Mouse (Mus musculus) embryonic facial prominence, embryonic 14.5 days (tissue): ENCODE measurements at regions not wholly inside any gene's neighbourhood (a gene's known extent, or its start where the extent isn't known, plus 50 kb on each side); places are given as distances from the start of the nearest gene placed in this dataset.
A peak's percentile ranks its signal among the peaks of the same experiment; 100 is the strongest.

Source experiments
- ATAC-seq: fragments of 200-750 bp; cut with Nextera tagmentation; 2 replicates; pipeline ENCODE4 v1.8.0; 2017; ENCODE audit warnings: low read depth, moderate number of reproducible peaks, moderate TSS enrichment
- DNase-seq: peaks from one replicate; pipeline ENCODE4 v3.0.0-alpha.2; 2015; ENCODE audit warnings: low spot score
- H3K27ac ChIP-seq: fragments of 300-500 bp; sonication (generic); replicated peaks from 2 replicates; pipeline ENCODE4 v1.5.1; 2014; ENCODE audit warnings: low read depth, mild to moderate bottlenecking, low read length, moderate library complexity
- H3K27me3 ChIP-seq: fragments of 300-500 bp; sonication (generic); replicated peaks from 2 replicates; pipeline ENCODE4 v1.6.1; 2014; ENCODE audit warnings: low read length; ENCODE audit not compliant: control insufficient read depth, insufficient read depth
- H3K36me3 ChIP-seq: fragments of 300-500 bp; sonication (generic); 2 replicates; pipeline ENCODE4 v1.6.1; 2014; ENCODE audit warnings: low read length, mixed read lengths; ENCODE audit not compliant: control insufficient read depth, insufficient read depth
- H3K4me1 ChIP-seq: fragments of 300-500 bp; sonication (generic); 2 replicates; pipeline ENCODE4 v1.6.1; 2014; ENCODE audit warnings: antibody characterized with exemption, low read length; ENCODE audit not compliant: control insufficient read depth, insufficient read depth
- H3K4me2 ChIP-seq: fragments of 300-500 bp; sonication (generic); 2 replicates; pipeline ENCODE4 v1.6.1; 2014; ENCODE audit warnings: low read depth, mild to moderate bottlenecking, low read length, moderate library complexity, mixed read lengths
- H3K4me3 ChIP-seq: fragments of 300-500 bp; sonication (generic); 2 replicates; pipeline ENCODE4 v1.5.1; 2014; ENCODE audit warnings: low read depth, mild to moderate bottlenecking, low read length
- H3K9ac ChIP-seq: fragments of 300-500 bp; sonication (generic); 2 replicates; pipeline ENCODE4 v1.6.1; 2014; ENCODE audit warnings: low read depth, mild to moderate bottlenecking, low read length, moderate library complexity, mixed read lengths
- H3K9me3 ChIP-seq: fragments of 300-500 bp; sonication (generic); 2 replicates; pipeline ENCODE4 v1.6.1; 2016; ENCODE audit warnings: low read length; ENCODE audit not compliant: control insufficient read depth
- WGBS: fragments of 180-500 bp; shearing (Covaris S2); extraction: QIAGEN DNeasy Blood & Tissue Kit; methylation state at CpG from one replicate; pipeline ENCODE4 v1.1.7; 2014; 5-methylcytosine and 5-hydroxymethylcytosine counted together

DNA sequence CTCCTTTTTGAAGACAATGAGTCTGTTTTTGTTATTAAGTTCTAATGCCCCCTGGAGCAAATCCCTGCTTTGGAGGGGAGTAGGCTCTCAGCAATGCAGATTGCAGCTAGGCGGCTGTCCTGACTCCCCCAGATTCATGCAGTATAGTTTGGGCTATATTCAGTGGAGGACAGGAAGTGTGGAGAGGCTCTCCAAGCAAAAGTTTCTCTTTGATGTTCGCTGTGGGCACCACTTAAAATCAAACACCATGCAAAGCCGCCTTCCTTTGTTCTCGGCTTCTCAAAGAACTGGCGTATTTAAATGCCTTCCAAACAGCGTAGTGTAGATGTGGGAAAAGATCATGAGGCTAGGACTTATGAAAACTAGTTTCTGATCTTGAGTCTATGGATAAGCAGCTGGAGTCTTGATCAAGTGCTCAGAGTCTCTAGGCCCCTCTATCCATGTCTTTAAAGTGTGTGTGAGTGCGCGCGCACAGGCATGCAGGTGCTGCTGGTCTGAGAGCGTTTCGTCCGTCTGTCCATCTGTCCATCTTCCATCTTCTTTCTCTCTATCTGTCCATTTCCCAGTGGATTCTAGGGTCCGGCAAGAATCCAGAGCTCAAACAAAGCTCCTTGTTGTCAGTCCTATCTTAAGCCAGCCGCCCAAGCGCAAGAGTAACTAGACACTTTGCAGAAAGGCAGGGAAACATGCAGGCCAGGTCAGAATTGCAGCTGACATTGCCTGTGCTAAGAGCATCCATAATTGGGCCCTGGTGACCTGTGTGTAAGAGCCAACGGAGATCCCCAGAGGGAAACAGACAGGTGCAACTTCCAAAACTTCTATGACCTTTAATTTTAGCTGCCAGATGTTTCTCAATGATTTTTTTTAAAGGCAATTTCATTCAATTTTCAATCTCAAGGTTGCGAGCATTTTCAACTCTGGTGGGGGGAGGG lies 129.4 kb upstream of the Serp2 start:
- Histone ChIP-seq H3K27ac (peak overlapping the region; percentile 30), H3K4me2 (no peak overlapping the region), H3K9me3 (no peaks in the 10 kb centered on the region), H3K4me1 (peaks cover 34% of the 10 kb centered on the region), H3K27me3 (no peaks in the 10 kb centered on the region), H3K4me3 (no peak overlapping the region), H3K36me3 (no peaks in the 10 kb centered on the region), H3K9ac (no peak overlapping the region)
- 47% methylated on average over 17 of the region's 17 CpGs for WGBS
- ATAC-seq (no peak; the same call in 1 of the 2 replicates), DNase-seq (peak; percentile 65)

DNA sequence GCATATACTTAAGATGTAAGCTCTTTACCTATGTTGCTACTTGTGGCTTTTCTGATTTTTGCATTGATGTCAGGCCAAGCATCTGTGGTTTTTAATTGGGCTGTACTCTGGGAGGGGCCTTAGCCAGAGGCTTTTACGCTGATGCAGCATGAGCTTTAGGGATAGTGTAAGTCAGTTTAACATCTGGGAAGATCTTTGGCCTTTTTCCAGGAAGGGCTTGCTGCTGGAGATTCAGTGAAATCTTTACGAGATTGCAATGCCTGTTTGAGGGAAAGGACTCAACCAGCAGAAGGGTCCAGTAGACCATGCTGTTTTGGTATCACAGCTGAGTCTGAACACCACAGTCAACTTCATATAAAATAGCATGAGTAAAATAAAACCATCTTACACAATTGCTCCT lies 127.6 kb upstream of the Serp2 start:
- H3K27me3 ChIP-seq: no peaks in the 10 kb centered on the region
- H3K4me1 ChIP-seq: peaks cover 39% of the 10 kb centered on the region

DNA sequence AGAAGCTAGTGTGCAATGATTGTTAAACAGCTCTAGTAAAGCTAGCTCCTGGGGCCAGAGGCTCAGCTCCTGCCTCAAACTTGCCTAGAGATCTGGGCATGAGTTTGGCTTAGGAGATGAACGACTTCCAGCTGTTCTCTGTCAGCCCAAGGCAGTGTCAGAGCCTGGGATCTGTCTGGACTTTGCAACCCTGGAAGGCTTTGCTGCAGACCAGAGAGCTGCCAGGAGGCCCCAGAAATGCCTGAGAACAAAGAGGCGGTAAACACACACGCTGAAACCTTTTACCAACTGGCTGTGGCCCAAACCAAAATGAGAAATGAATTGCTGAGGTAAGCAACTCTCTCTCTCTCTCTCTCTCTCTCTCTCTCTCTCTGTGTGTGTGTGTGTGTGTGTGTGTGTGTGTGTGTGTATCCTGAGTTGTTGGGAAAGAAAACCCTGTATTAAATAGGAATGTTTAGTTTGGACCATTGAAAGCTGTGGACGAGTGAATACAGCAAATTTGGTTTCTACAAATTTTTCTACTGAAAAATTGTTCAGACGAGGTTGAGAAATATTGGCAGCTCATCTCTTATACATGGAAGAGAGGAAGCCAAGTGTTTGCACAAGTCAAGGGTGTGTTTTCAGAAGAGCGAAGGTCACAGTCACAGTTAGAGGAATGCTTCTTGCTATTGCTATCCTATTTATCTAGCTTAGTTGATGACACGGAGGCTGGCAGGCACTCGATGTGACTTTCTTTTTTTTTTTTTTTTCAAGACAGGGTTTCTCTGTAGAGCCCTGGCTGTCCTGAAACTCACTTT lies 125.1 kb upstream of the Serp2 start:
- Histone ChIP-seq H3K9ac (no peak overlapping the region), H3K4me3 (no peak overlapping the region), H3K4me2 (no peak overlapping the region), H3K9me3 (no peaks in the 10 kb centered on the region), H3K36me3 (no peaks in the 10 kb centered on the region), H3K27me3 (no peaks in the 10 kb centered on the region), H3K27ac (peak overlapping the region; percentile 79), H3K4me1 (peaks cover 39% of the 10 kb centered on the region)
- DNase-seq (peak; percentile 96), ATAC-seq (peak; percentile 92)
- 23% methylated on average over 8 of the region's 8 CpGs for WGBS

More for the DNA sequence above, 127.6 kb upstream of the Serp2 start:
- DNase-seq (peak; percentile 79), ATAC-seq (no peak)
- Histone ChIP-seq H3K9me3 (no peaks in the 10 kb centered on the region), H3K27ac (no peak overlapping the region), H3K36me3 (no peaks in the 10 kb centered on the region), H3K4me3 (no peak overlapping the region), H3K9ac (no peak overlapping the region), H3K4me2 (no peak overlapping the region)
- WGBS: 26% methylated on average over 2 of the region's 2 CpGs

DNA sequence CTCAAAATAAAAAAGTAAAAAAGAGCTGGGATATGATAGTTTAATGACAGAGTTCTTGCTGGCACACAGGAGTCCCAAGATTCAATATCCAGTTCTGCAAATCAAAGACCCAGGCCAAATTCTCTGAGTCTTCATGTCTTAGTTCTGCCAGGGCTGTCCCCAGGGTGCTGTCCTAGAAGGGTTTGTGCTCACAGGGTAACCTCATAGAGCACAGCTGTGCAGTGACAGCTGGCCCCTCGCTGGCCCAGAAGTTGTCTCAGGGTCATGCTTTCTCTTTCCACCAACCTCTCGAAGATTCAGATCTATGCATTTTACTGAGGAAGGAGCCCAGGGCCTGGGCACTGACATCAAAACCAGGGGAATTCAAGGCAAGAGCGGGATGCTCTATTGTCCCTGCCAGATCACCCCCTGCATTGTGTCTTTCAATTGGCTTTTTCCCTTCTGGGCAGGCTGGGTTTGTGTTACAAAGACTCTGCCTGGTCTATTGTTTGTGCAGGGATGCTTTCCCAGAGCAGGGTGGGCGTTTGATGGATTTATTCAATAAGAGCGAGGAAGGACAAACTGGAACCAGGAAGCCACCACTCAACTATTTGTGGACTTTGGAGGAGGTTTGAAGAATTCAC lies 121.9 kb upstream of the Serp2 start:
- Histone ChIP-seq H3K36me3 (no peaks in the 10 kb centered on the region), H3K9me3 (no peaks in the 10 kb centered on the region), H3K4me1 (peaks cover 23% of the 10 kb centered on the region), H3K4me2 (no peak overlapping the region), H3K27me3 (no peaks in the 10 kb centered on the region), H3K9ac (no peak overlapping the region), H3K27ac (0 out of 2 replicates have a peak overlapping the region, but pooled peaks have one; percentile 8), H3K4me3 (no peak overlapping the region)
- ATAC-seq (no peak), DNase-seq (no peak)
- WGBS: 32% methylated on average over 5 of the region's 5 CpGs

DNA sequence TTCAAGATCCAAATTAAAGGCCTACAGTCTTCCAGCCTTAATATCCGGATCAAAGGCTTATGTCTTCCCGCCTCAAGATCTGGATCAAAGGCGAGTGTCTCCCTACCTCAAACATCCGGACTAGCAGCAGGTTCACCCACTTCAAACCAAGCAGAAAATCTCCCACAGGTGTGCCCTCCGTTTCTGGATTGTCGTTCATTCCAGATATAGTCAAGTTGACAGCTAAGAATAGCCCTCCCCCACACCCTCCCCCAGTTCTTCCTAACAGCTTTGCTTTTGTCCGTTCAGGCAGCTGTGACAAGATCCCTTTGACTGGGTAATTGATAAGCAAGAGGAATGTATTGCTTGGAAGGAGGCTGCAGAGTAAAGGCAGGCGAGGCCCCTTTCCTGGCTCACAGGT lies 118.3 kb upstream of the Serp2 start:
- Histone ChIP-seq H3K27me3 (no peaks in the 10 kb centered on the region), H3K27ac (no peak overlapping the region), H3K9ac (no peak overlapping the region), H3K4me2 (no peak overlapping the region), H3K36me3 (no peaks in the 10 kb centered on the region), H3K9me3 (no peaks in the 10 kb centered on the region), H3K4me3 (no peak overlapping the region), H3K4me1 (peaks cover 21% of the 10 kb centered on the region)
- DNase-seq (peak; percentile 54), ATAC-seq (no peak)
- WGBS: 34% methylated on average over 8 of the region's 8 CpGs

DNA sequence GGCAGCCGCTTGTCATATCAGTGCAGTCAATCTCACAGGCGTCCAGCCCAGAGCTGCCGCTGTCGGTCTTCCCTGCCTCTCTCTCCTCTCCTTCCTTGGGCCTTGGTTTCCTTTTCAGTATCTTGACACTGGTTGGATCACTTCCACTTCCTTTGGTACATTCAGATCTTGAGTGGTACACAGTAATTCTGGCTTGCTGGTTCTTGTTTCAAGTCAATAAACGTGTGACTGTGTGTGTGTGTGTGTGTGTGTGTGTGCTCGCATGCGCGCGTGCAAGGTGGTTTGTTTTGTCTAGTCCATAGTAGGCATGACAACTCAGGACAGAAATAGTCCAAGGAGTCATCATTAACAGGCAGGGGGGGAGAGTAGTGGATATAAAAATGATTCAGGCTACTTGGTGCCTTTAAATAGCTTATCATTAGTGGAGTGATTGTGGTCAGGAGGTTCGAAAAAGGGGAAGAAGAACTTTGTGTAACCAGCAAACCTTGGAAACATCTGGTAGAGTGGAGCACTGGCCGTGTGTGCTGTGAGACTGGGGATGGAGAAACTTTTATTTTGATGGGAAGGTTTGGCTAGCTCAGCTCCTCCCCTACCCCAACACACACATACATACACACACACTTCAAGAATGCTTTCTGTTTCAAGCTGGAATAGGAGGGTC lies 117.1 kb upstream of the Serp2 start:
- Histone ChIP-seq H3K27me3 (no peaks in the 10 kb centered on the region), H3K4me1 (peaks cover 17% of the 10 kb centered on the region), H3K9me3 (no peaks in the 10 kb centered on the region), H3K4me2 (no peak overlapping the region), H3K4me3 (no peak overlapping the region), H3K27ac (0 out of 2 replicates have a peak overlapping the region, but pooled peaks have one; percentile 3), H3K9ac (no peak overlapping the region), H3K36me3 (no peaks in the 10 kb centered on the region)
- ATAC-seq (0 out of 2 replicates have a peak, but pooled peaks have one; percentile 5), DNase-seq (no peak)
- WGBS: 74% methylated on average over 11 of the region's 11 CpGs

DNA sequence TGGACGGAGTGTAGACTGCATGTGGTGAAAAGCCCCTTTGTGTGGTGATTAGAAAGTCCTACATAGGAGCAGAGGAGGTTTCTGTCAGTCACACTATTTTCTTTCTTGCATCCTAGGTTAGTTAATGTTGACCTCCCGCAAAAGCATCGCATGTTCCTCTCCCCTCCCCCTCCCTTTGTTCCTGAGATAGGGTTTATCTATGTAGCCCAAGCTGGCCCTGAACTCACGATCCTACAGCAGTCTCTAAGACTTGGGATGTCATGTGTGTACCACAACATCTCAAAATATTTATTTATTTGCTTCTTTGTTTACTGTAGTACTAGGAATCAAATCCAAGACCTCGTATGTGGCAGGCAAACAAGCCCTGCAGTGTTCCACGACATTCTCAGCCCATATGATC lies 116.2 kb upstream of the Serp2 start:
- Histone ChIP-seq H3K36me3 (no peaks in the 10 kb centered on the region), H3K9ac (no peak overlapping the region), H3K9me3 (no peaks in the 10 kb centered on the region), H3K4me3 (no peak overlapping the region), H3K27ac (peak overlapping the region; percentile 44; the same call in 1 of the 2 replicates), H3K4me2 (no peak overlapping the region), H3K27me3 (no peaks in the 10 kb centered on the region), H3K4me1 (peaks cover 13% of the 10 kb centered on the region)
- DNase-seq (no peak), ATAC-seq (no peak)
- WGBS: 64% methylated on average over 6 of the region's 6 CpGs

DNA sequence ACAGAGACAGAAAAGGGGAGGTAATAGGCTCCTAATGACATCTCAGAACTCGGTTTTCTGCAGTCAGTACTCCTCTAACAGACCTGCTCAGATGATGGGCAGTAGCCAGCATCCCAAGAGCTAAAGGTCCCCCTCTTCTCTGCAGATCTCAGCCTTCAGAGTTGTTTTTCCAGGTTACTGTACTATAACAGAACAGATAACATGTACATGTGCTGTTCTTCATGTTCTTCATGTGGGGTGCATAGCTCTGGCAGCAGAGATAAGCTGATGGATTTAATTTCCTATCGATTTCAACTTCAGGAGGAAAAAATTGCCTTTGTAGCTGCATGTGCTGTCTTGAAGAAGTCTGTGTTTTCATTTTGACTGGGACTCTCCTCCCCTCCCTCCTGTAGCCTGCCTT lies 115.8 kb upstream of the Serp2 start:
- Histone ChIP-seq H3K9ac (no peak overlapping the region), H3K9me3 (no peaks in the 10 kb centered on the region), H3K4me3 (no peak overlapping the region), H3K4me2 (no peak overlapping the region), H3K27ac (peak overlapping the region; percentile 44; the same call in 1 of the 2 replicates), H3K27me3 (no peaks in the 10 kb centered on the region), H3K36me3 (no peaks in the 10 kb centered on the region), H3K4me1 (peaks cover 13% of the 10 kb centered on the region)
- 51% methylated on average over 2 of the region's 2 CpGs for WGBS
- DNase-seq (no peak), ATAC-seq (no peak)
